Mouse (Mus musculus) lung, postnatal 4 days (tissue): ENCODE measurements around the gene Olfr191.
"Not testable (repeated sequence)": the region's sequence is repeated elsewhere in the genome, so short reads cannot be mapped to it uniquely, and the experiment has no call there.

Experiments used
- DNase-seq, 2 experiments: peaks; one replicate each; pipeline ENCODE4 v3.0.0; 2021

Gene Olfr191

GRCm38 (mm10) chr16:59089722-59090121 lies at the start of gene Olfr191:
Olfr191 (minus strand) TSS chr16:59089822.
- not testable (repeated sequence) for DNase-seq

- DNase-seq: no peak
Observed at GRCm38 (mm10) chr16:59130740-59131139, 41.1 kb upstream of the Olfr191 start.

GRCm38 (mm10) chr16:59120969-59121368 lies 31.3 kb upstream of the Olfr191 start, which contains the start of gene Olfr194:
Olfr194 (minus strand) TSS chr16:59121069.
- no peak for DNase-seq

GRCm38 (mm10) chr16:59111781-59112180 lies 22.2 kb upstream of the Olfr191 start, which contains the start of gene Olfr193:
Olfr193 (minus strand) TSS chr16:59111881.
- no peak for DNase-seq

- not testable (repeated sequence) for DNase-seq
Observed at GRCm38 (mm10) chr16:59108522-59108921, 18.9 kb upstream of the Olfr191 start.

GRCm38 (mm10) chr16:59105312-59105711 lies 15.7 kb upstream of the Olfr191 start:
- DNase-seq: no peak

- not testable (repeated sequence) for DNase-seq
Observed at GRCm38 (mm10) chr16:59081113-59081512, 8.5 kb downstream of the Olfr191 start.

GRCm38 (mm10) chr16:59077905-59078304 lies 11.7 kb downstream of the Olfr191 start, which contains the start of gene Olfr190:
Olfr190 (minus strand) TSS chr16:59078005.
- no peak for DNase-seq

GRCm38 (mm10) chr16:59073520-59073919 lies 16.1 kb downstream of the Olfr191 start:
- no peak for DNase-seq

- no peak for DNase-seq
Observed at GRCm38 (mm10) chr16:59071755-59072154, 17.9 kb downstream of the Olfr191 start.

- DNase-seq: not testable (repeated sequence)
Observed at GRCm38 (mm10) chr16:59062411-59062810, 27.2 kb downstream of the Olfr191 start.

GRCm38 (mm10) chr16:59049286-59049685 lies 40.3 kb downstream of the Olfr191 start:
- DNase-seq: not testable (repeated sequence)

- DNase-seq: no peak
Observed at GRCm38 (mm10) chr16:59048860-59049259, 40.8 kb downstream of the Olfr191 start.

GRCm38 (mm10) chr16:59047579-59047978 lies 42.0 kb downstream of the Olfr191 start:
- DNase-seq: no peak

- DNase-seq: no peak
Observed at GRCm38 (mm10) chr16:59045835-59046234, 43.8 kb downstream of the Olfr191 start.

- DNase-seq: no peak
Observed at GRCm38 (mm10) chr16:59039710-59040109, 49.9 kb downstream of the Olfr191 start, which contains the start of gene Olfr187. Olfr187 (minus strand) TSS chr16:59039767.
